In genomic region chr2:75832781-75833180, GRCm38 (mm10) we compare ENCODE assay signal across 8 mouse cellular contexts. TPM values are rescaled to one million over a fixed set of nuclear protein-coding genes. Genes with fewer than 3 reads are reported as not detected.
A peak's percentile ranks its signal among the peaks of the same experiment; 100 is the strongest.
DNase-seq lines count a peak whose midpoint lies in the region; ATAC-seq and TF ChIP-seq lines count a peak whose summit lies in the region.

No protein-coding gene starts in this region.

- no peaks in the 10 kb centered on the region for H3K9me3 ChIP-seq in G1E (replicated peaks)
- H3K9me3 ChIP-seq in hindbrain, embryonic 10.5 days = no peaks in the 10 kb centered on the region
- no peaks in the 10 kb centered on the region for H3K9me3 ChIP-seq in midbrain, embryonic 13.5 days

- peak overlapping the region; percentile 51 for H3K27ac ChIP-seq in kidney, adult 2 months (ENCODE audit: insufficient read depth, low read depth, low read length)
- peak overlapping the region; percentile 97 for H3K27ac ChIP-seq in hindbrain, embryonic 10.5 days
- peak overlapping the region; percentile 83 for H3K27ac ChIP-seq in midbrain, embryonic 13.5 days

- WGBS in kidney, adult 2 months = 1% methylated on average over 5 of the region's 5 CpGs
- WGBS in hindbrain, embryonic 10.5 days = 1% methylated on average over 5 of the region's 5 CpGs
- WGBS in midbrain, embryonic 13.5 days = 2% methylated on average over 5 of the region's 5 CpGs

- peak overlapping the region; percentile 91 for H3K4me3 ChIP-seq in kidney, adult 2 months (ENCODE audit: insufficient read depth, low read depth, low read length)
- peak overlapping the region; percentile 97 for H3K4me3 ChIP-seq in G1E (ENCODE audit: low read depth, low read length)
- peak overlapping the region; percentile 70 for H3K4me3 ChIP-seq in hindbrain, embryonic 10.5 days
- H3K4me3 ChIP-seq in midbrain, embryonic 13.5 days (replicated peaks) = peak overlapping the region; percentile 87

- DNase-seq in kidney, adult 2 months = no peak
- no peak for DNase-seq in kidney, adult 11 months
- peak; percentile 7 for DNase-seq in G1E (ENCODE audit: low spot score)
- DNase-seq in hindbrain, embryonic 10.5 days (ENCODE audit: low spot score) = no peak
- no peak for DNase-seq in cerebellum, postnatal 10 days
- DNase-seq in thymus, postnatal 10 days (ENCODE audit: low spot score in 2 of 2) = no peak
- no peak for DNase-seq in left cerebral cortex, postnatal 14 days (ENCODE audit: low spot score in 2 of 2)

- H3K27me3 ChIP-seq in kidney, adult 2 months (replicated peaks; ENCODE audit: control insufficient read depth, insufficient read depth, low read length) = no peaks in the 10 kb centered on the region
- H3K27me3 ChIP-seq in G1E (ENCODE audit: insufficient read depth, low read length) = no peaks in the 10 kb centered on the region
- no peaks in the 10 kb centered on the region for H3K27me3 ChIP-seq in hindbrain, embryonic 10.5 days (ENCODE audit: insufficient read depth, poor library complexity, severe bottlenecking)
- no peaks in the 10 kb centered on the region for H3K27me3 ChIP-seq in midbrain, embryonic 13.5 days

- no peak for TF ChIP-seq POLR2A in kidney, adult 2 months (IDR thresholded peaks at IDR 0.05; ENCODE audit: low read depth, low read length)

- no peaks in the 10 kb centered on the region for H3K36me3 ChIP-seq in kidney, adult 2 months (ENCODE audit: control insufficient read depth, insufficient read depth, low read length)
- H3K36me3 ChIP-seq in G1E (replicated peaks) = peaks cover 31% of the 10 kb centered on the region
- 0 out of 2 replicates have a peak, but pooled peaks cover 3% of the 10 kb centered on the region for H3K36me3 ChIP-seq in hindbrain, embryonic 10.5 days
- H3K36me3 ChIP-seq in midbrain, embryonic 13.5 days = no peaks in the 10 kb centered on the region

- TF ChIP-seq CTCF in kidney, adult 2 months (conservative IDR thresholded peaks at IDR 0.05; ENCODE audit: insufficient read depth, insufficient read length, low read depth, low read length) = no peak
- TF ChIP-seq CTCF in G1E (IDR thresholded peaks at IDR 0.05; ENCODE audit: low read depth, low read length) = no peak

- no peak for ATAC-seq in G1E (ENCODE audit: extremely low read depth, insufficient number of reproducible peaks, low FRiP score, poor library complexity, severe bottlenecking)
- no peak for ATAC-seq in midbrain, embryonic 13.5 days

- intact Hi-C loops in left cerebral cortex, postnatal 14 days (cut with DNase I) = no loop called here

- H3K9ac ChIP-seq in midbrain, embryonic 13.5 days (replicated peaks) = peak overlapping the region; percentile 93

- peaks cover 16% of the 10 kb centered on the region for H3K4me1 ChIP-seq in kidney, adult 2 months (ENCODE audit: control insufficient read depth, insufficient read depth, low read length)
- H3K4me1 ChIP-seq in G1E (ENCODE audit: insufficient read depth, low read depth, low read length) = peaks cover 47% of the 10 kb centered on the region
- H3K4me1 ChIP-seq in hindbrain, embryonic 10.5 days (replicated peaks) = peaks cover 26% of the 10 kb centered on the region
- H3K4me1 ChIP-seq in midbrain, embryonic 13.5 days (replicated peaks) = peaks cover 23% of the 10 kb centered on the region

- H3K4me2 ChIP-seq in midbrain, embryonic 13.5 days (replicated peaks) = peak overlapping the region; percentile 84

RNA-seq across cellular contexts. Expression of gene Agps, which starts 0.8 kb away (rescaled TPM):
- polyA plus RNA-seq in kidney, adult 2 months (2012; rRNA removed) = 13.3 and 14.8 TPM in 2 replicates
- total RNA-seq in G1E (2014; fragmentation: Nextera tagmentation) = 80.7 and 87.7 TPM in 2 replicates
- total RNA-seq in G1E (2017) = 64.7 and 77.9 TPM in 2 replicates
- polyA plus RNA-seq in G1E (2012) = 10.4 and 11.2 TPM in 2 replicates
- 38.1 and 50.1 TPM in 2 replicates for polyA plus RNA-seq in hindbrain, embryonic 10.5 days (2016; fragmentation: Nextera tagmentation; extraction: Ambion mirVana)
- 29.6 and 31.5 TPM in 2 replicates for polyA plus RNA-seq in midbrain, embryonic 13.5 days (2015; fragmentation: Nextera tagmentation; extraction: Ambion mirVana)
- total RNA-seq in left cerebral cortex, postnatal 14 days (2021) = 10 to 100 TPM; 50.9 to 54.8 TPM
